Mouse (Mus musculus): ENCODE results near the gene Senp1. TPM values are rescaled to one million over a fixed set of nuclear protein-coding genes. Genes with fewer than 3 reads are reported as not detected.

The Senp1 gene
- 3.8 TPM for polyA plus RNA-seq (2015; fragmentation: Illumina TruSeq; extraction: RNeasy Lipid Tissue Mini Kit (QIAGEN cat#74804); ENCODE audit: insufficient read depth, low read depth, low replicate concordance)

GRCm38 (mm10) chr15:98093121-98094011 lies at the start of gene Senp1:
Gene Senp1 (minus strand): TSS chr15:98093744.

GRCm38 (mm10) chr15:98092372-98093120 lies 998 bp downstream of the Senp1 start, which contains the start of gene Pfkm:
Gene Pfkm (plus strand): TSS chr15:98092589.

GRCm38 (mm10) chr15:98003822-98004739 lies 89.5 kb downstream of the Senp1 start, which contains the start of gene Col2a1:
Gene Col2a1 (minus strand): TSS chr15:98004695.

Other genes starting within 250 kb of the Senp1 start
- 22.3 TPM for gene Hdac7, start 249.2 kb downstream of the Senp1 start, polyA plus RNA-seq (2015; fragmentation: Illumina TruSeq; extraction: RNeasy Lipid Tissue Mini Kit (QIAGEN cat#74804); ENCODE audit: insufficient read depth, low read depth, low replicate concordance)
- gene Vdr, start 183.1 kb downstream of the Senp1 start, polyA plus RNA-seq (2015; fragmentation: Illumina TruSeq; extraction: RNeasy Lipid Tissue Mini Kit (QIAGEN cat#74804); ENCODE audit: insufficient read depth, low read depth, low replicate concordance) = 5.1 TPM
- 13.9 TPM for gene Tmem106c, start 129.5 kb downstream of the Senp1 start, polyA plus RNA-seq (2015; fragmentation: Illumina TruSeq; extraction: RNeasy Lipid Tissue Mini Kit (QIAGEN cat#74804); ENCODE audit: insufficient read depth, low read depth, low replicate concordance)
- not detected for gene Col2a1, start 89.0 kb downstream of the Senp1 start, polyA plus RNA-seq (2015; fragmentation: Illumina TruSeq; extraction: RNeasy Lipid Tissue Mini Kit (QIAGEN cat#74804); ENCODE audit: insufficient read depth, low read depth, low replicate concordance)
- gene Pfkm, start 1.2 kb downstream of the Senp1 start, polyA plus RNA-seq (2015; fragmentation: Illumina TruSeq; extraction: RNeasy Lipid Tissue Mini Kit (QIAGEN cat#74804); ENCODE audit: insufficient read depth, low read depth, low replicate concordance) = 5.8 TPM
- 6.8 TPM for gene Asb8, start 71.9 kb upstream of the Senp1 start, polyA plus RNA-seq (2015; fragmentation: Illumina TruSeq; extraction: RNeasy Lipid Tissue Mini Kit (QIAGEN cat#74804); ENCODE audit: insufficient read depth, low read depth, low replicate concordance)
- 0.72 TPM for gene Ccdc184, start 73.4 kb upstream of the Senp1 start, polyA plus RNA-seq (2015; fragmentation: Illumina TruSeq; extraction: RNeasy Lipid Tissue Mini Kit (QIAGEN cat#74804); ENCODE audit: insufficient read depth, low read depth, low replicate concordance)
- gene Olfr288, start 101.8 kb upstream of the Senp1 start, polyA plus RNA-seq (2015; fragmentation: Illumina TruSeq; extraction: RNeasy Lipid Tissue Mini Kit (QIAGEN cat#74804); ENCODE audit: insufficient read depth, low read depth, low replicate concordance) = not detected
- not detected for gene Gm44579, start 127.2 kb upstream of the Senp1 start, polyA plus RNA-seq (2015; fragmentation: Illumina TruSeq; extraction: RNeasy Lipid Tissue Mini Kit (QIAGEN cat#74804); ENCODE audit: insufficient read depth, low read depth, low replicate concordance)
- not detected for gene Olfr287, start 127.3 kb upstream of the Senp1 start, polyA plus RNA-seq (2015; fragmentation: Illumina TruSeq; extraction: RNeasy Lipid Tissue Mini Kit (QIAGEN cat#74804); ENCODE audit: insufficient read depth, low read depth, low replicate concordance)
- gene Olfr286, start 140.7 kb upstream of the Senp1 start, polyA plus RNA-seq (2015; fragmentation: Illumina TruSeq; extraction: RNeasy Lipid Tissue Mini Kit (QIAGEN cat#74804); ENCODE audit: insufficient read depth, low read depth, low replicate concordance) = not detected
- gene H1fnt, start 163.5 kb upstream of the Senp1 start, polyA plus RNA-seq (2015; fragmentation: Illumina TruSeq; extraction: RNeasy Lipid Tissue Mini Kit (QIAGEN cat#74804); ENCODE audit: insufficient read depth, low read depth, low replicate concordance) = not detected
- 1.1 TPM for gene Zfp641, start 202.4 kb upstream of the Senp1 start, polyA plus RNA-seq (2015; fragmentation: Illumina TruSeq; extraction: RNeasy Lipid Tissue Mini Kit (QIAGEN cat#74804); ENCODE audit: insufficient read depth, low read depth, low replicate concordance)
- not detected for gene Olfr285, start 223.6 kb upstream of the Senp1 start, polyA plus RNA-seq (2015; fragmentation: Illumina TruSeq; extraction: RNeasy Lipid Tissue Mini Kit (QIAGEN cat#74804); ENCODE audit: insufficient read depth, low read depth, low replicate concordance)
- not detected for gene Olfr284, start 247.2 kb upstream of the Senp1 start, polyA plus RNA-seq (2015; fragmentation: Illumina TruSeq; extraction: RNeasy Lipid Tissue Mini Kit (QIAGEN cat#74804); ENCODE audit: insufficient read depth, low read depth, low replicate concordance)